Mouse (Mus musculus): ENCODE data around the gene Foxk1. TPM values are rescaled to one million over a fixed set of nuclear protein-coding genes. Genes with fewer than 3 reads are reported as not detected.

Gene Foxk1
- 2.9 and 3.4 TPM in 2 replicates for polyA plus RNA-seq (2014; fragmentation: Nextera tagmentation; extraction: Ambion mirVana)

- Histone ChIP-seq H3K36me3 (replicated peaks; ENCODE audit: control insufficient read depth, insufficient read depth, low read depth, low read length) (no peaks in the 10 kb centered on the region), H3K9ac (replicated peaks; ENCODE audit: low read length) (peak within 1 kb of the TSS; percentile 94), H3K27me3 (ENCODE audit: control insufficient read depth, insufficient read depth, low read length) (no peaks in the 10 kb centered on the region), H3K4me2 (ENCODE audit: low read depth, low read length) (peak within 1 kb of the TSS; percentile 81), H3K27ac (replicated peaks; ENCODE audit: low read depth, low read length) (peak within 1 kb of the TSS; percentile 68), H3K4me3 (ENCODE audit: low read depth, low read length) (peak within 1 kb of the TSS; percentile 98), H3K4me1 (ENCODE audit: control insufficient read depth, insufficient read depth, low read length) (peaks cover 4% of the 10 kb centered on the region), H3K9me3 (replicated peaks; ENCODE audit: control insufficient read depth, low read length) (no peaks in the 10 kb centered on the region)
- WGBS, result under 1% methylated on average over 34 of the region's 60 CpGs
- ATAC-seq (replicated peaks; ENCODE audit: insufficient number of reproducible peaks, low FRiP score, low TSS enrichment, low read depth), result peak; percentile 85
- peak; percentile 95 for DNase-seq (ENCODE audit: low spot score)
Measured at GRCm38 (mm10) chr5:142400981-142401640, at the start of gene Foxk1. Gene Foxk1, plus strand, starts transcription at chr5:142401497.

- Histone ChIP-seq H3K36me3 (replicated peaks; ENCODE audit: control insufficient read depth, insufficient read depth, low read depth, low read length) (no peaks in the 10 kb centered on the region), H3K4me3 (ENCODE audit: low read depth, low read length) (no peak overlapping the region), H3K9me3 (replicated peaks; ENCODE audit: control insufficient read depth, low read length) (no peaks in the 10 kb centered on the region), H3K4me2 (ENCODE audit: low read depth, low read length) (no peak overlapping the region), H3K9ac (replicated peaks; ENCODE audit: low read length) (no peak overlapping the region), H3K27me3 (ENCODE audit: control insufficient read depth, insufficient read depth, low read length) (no peaks in the 10 kb centered on the region), H3K4me1 (ENCODE audit: control insufficient read depth, insufficient read depth, low read length) (no peaks in the 10 kb centered on the region), H3K27ac (replicated peaks; ENCODE audit: low read depth, low read length) (no peak overlapping the region)
- DNase-seq (ENCODE audit: low spot score), result no peak
- ATAC-seq (replicated peaks; ENCODE audit: insufficient number of reproducible peaks, low FRiP score, low TSS enrichment, low read depth), result no peak
- 87% methylated on average over 5 of the region's 5 CpGs for WGBS
Measured at GRCm38 (mm10) chr5:142352336-142352892, 48.9 kb upstream of the Foxk1 start.

- no peak overlapping the region for H3K4me3 ChIP-seq (ENCODE audit: low read depth, low read length)
- H3K4me2 ChIP-seq (ENCODE audit: low read depth, low read length), result no peak overlapping the region
- H3K9ac ChIP-seq (replicated peaks; ENCODE audit: low read length), result no peak overlapping the region
- no peaks in the 10 kb centered on the region for H3K27me3 ChIP-seq (ENCODE audit: control insufficient read depth, insufficient read depth, low read length)
- H3K36me3 ChIP-seq (replicated peaks; ENCODE audit: control insufficient read depth, insufficient read depth, low read depth, low read length), result no peaks in the 10 kb centered on the region
- H3K4me1 ChIP-seq (ENCODE audit: control insufficient read depth, insufficient read depth, low read length), result no peaks in the 10 kb centered on the region
- 78% methylated on average over 3 of the region's 3 CpGs for WGBS
- H3K9me3 ChIP-seq (replicated peaks; ENCODE audit: control insufficient read depth, low read length), result no peaks in the 10 kb centered on the region
- ATAC-seq (replicated peaks; ENCODE audit: insufficient number of reproducible peaks, low FRiP score, low TSS enrichment, low read depth), result no peak
- DNase-seq (ENCODE audit: low spot score), result no peak
- H3K27ac ChIP-seq (replicated peaks; ENCODE audit: low read depth, low read length), result no peak overlapping the region
Measured at GRCm38 (mm10) chr5:142355144-142355543, 46.2 kb upstream of the Foxk1 start.

GRCm38 (mm10) chr5:142361166-142361565 lies 40.1 kb upstream of the Foxk1 start:
- no peaks in the 10 kb centered on the region for H3K27me3 ChIP-seq (ENCODE audit: control insufficient read depth, insufficient read depth, low read length)
- DNase-seq (ENCODE audit: low spot score) (no peak), ATAC-seq (replicated peaks; ENCODE audit: insufficient number of reproducible peaks, low FRiP score, low TSS enrichment, low read depth) (no peak)
- H3K4me2 ChIP-seq (ENCODE audit: low read depth, low read length), result no peak overlapping the region
- no peak overlapping the region for H3K9ac ChIP-seq (replicated peaks; ENCODE audit: low read length)
- no peak overlapping the region for H3K4me3 ChIP-seq (ENCODE audit: low read depth, low read length)
- no peak overlapping the region for H3K27ac ChIP-seq (replicated peaks; ENCODE audit: low read depth, low read length)
- no peaks in the 10 kb centered on the region for H3K36me3 ChIP-seq (replicated peaks; ENCODE audit: control insufficient read depth, insufficient read depth, low read depth, low read length)
- 81% methylated on average over 5 of the region's 5 CpGs for WGBS
- no peaks in the 10 kb centered on the region for H3K4me1 ChIP-seq (ENCODE audit: control insufficient read depth, insufficient read depth, low read length)
- H3K9me3 ChIP-seq (replicated peaks; ENCODE audit: control insufficient read depth, low read length), result no peaks in the 10 kb centered on the region

- H3K4me1 ChIP-seq (ENCODE audit: control insufficient read depth, insufficient read depth, low read length), result no peaks in the 10 kb centered on the region
- H3K27me3 ChIP-seq (ENCODE audit: control insufficient read depth, insufficient read depth, low read length), result no peaks in the 10 kb centered on the region
- ATAC-seq (replicated peaks; ENCODE audit: insufficient number of reproducible peaks, low FRiP score, low TSS enrichment, low read depth) (no peak), DNase-seq (ENCODE audit: low spot score) (no peak)
- no peak overlapping the region for H3K4me3 ChIP-seq (ENCODE audit: low read depth, low read length)
- H3K36me3 ChIP-seq (replicated peaks; ENCODE audit: control insufficient read depth, insufficient read depth, low read depth, low read length), result no peaks in the 10 kb centered on the region
- no peak overlapping the region for H3K27ac ChIP-seq (replicated peaks; ENCODE audit: low read depth, low read length)
- WGBS, result 73% methylated on average over 3 of the region's 3 CpGs
- no peaks in the 10 kb centered on the region for H3K9me3 ChIP-seq (replicated peaks; ENCODE audit: control insufficient read depth, low read length)
- no peak overlapping the region for H3K9ac ChIP-seq (replicated peaks; ENCODE audit: low read length)
- no peak overlapping the region for H3K4me2 ChIP-seq (ENCODE audit: low read depth, low read length)
Measured at GRCm38 (mm10) chr5:142362894-142363293, 38.4 kb upstream of the Foxk1 start.

- Histone ChIP-seq H3K9ac (replicated peaks; ENCODE audit: low read length) (no peak overlapping the region), H3K4me1 (ENCODE audit: control insufficient read depth, insufficient read depth, low read length) (no peaks in the 10 kb centered on the region), H3K4me2 (ENCODE audit: low read depth, low read length) (no peak overlapping the region), H3K4me3 (ENCODE audit: low read depth, low read length) (no peak overlapping the region), H3K27me3 (ENCODE audit: control insufficient read depth, insufficient read depth, low read length) (no peaks in the 10 kb centered on the region), H3K9me3 (replicated peaks; ENCODE audit: control insufficient read depth, low read length) (no peaks in the 10 kb centered on the region), H3K36me3 (replicated peaks; ENCODE audit: control insufficient read depth, insufficient read depth, low read depth, low read length) (no peaks in the 10 kb centered on the region), H3K27ac (replicated peaks; ENCODE audit: low read depth, low read length) (no peak overlapping the region)
- ATAC-seq (replicated peaks; ENCODE audit: insufficient number of reproducible peaks, low FRiP score, low TSS enrichment, low read depth) (no peak), DNase-seq (ENCODE audit: low spot score) (no peak)
- WGBS, result 40% methylated on average over 5 of the region's 5 CpGs
Measured at GRCm38 (mm10) chr5:142364095-142364494, 37.2 kb upstream of the Foxk1 start.

GRCm38 (mm10) chr5:142367085-142368081 lies 33.9 kb upstream of the Foxk1 start:
- WGBS, result 1% methylated on average over 82 of the region's 83 CpGs
- Histone ChIP-seq H3K4me3 (ENCODE audit: low read depth, low read length) (peak overlapping the region; percentile 57), H3K9ac (replicated peaks; ENCODE audit: low read length) (peak overlapping the region; percentile 83), H3K27ac (replicated peaks; ENCODE audit: low read depth, low read length) (peak overlapping the region; percentile 43), H3K4me1 (ENCODE audit: control insufficient read depth, insufficient read depth, low read length) (no peaks in the 10 kb centered on the region), H3K4me2 (ENCODE audit: low read depth, low read length) (peak overlapping the region; percentile 66), H3K36me3 (replicated peaks; ENCODE audit: control insufficient read depth, insufficient read depth, low read depth, low read length) (no peaks in the 10 kb centered on the region), H3K27me3 (ENCODE audit: control insufficient read depth, insufficient read depth, low read length) (no peaks in the 10 kb centered on the region), H3K9me3 (replicated peaks; ENCODE audit: control insufficient read depth, low read length) (no peaks in the 10 kb centered on the region)
- ATAC-seq (replicated peaks; ENCODE audit: insufficient number of reproducible peaks, low FRiP score, low TSS enrichment, low read depth), result peak; percentile 89
- DNase-seq (ENCODE audit: low spot score), result peak; percentile 96

All from embryonic facial prominence, embryonic 11.5 days (tissue).